Mouse (Mus musculus) ovary, adult 10 weeks (tissue): ENCODE measurements around the gene Gapdhs. TPM values are rescaled to one million over a fixed set of nuclear protein-coding genes. Genes with fewer than 3 reads are reported as not detected.

Source experiments
- polyA plus RNA-seq: library from polyadenylated mRNA; stranded (reverse); fragments of 350-450 nt; fragmentation: Illumina TruSeq; extraction: RNeasy Lipid Tissue Mini Kit (QIAGEN cat#74804); gene quantifications from one replicate; pipeline ENCODE4 v1.2.3, GENCODE M21; 2014

The Gapdhs gene
- not detected for polyA plus RNA-seq

DNA sequence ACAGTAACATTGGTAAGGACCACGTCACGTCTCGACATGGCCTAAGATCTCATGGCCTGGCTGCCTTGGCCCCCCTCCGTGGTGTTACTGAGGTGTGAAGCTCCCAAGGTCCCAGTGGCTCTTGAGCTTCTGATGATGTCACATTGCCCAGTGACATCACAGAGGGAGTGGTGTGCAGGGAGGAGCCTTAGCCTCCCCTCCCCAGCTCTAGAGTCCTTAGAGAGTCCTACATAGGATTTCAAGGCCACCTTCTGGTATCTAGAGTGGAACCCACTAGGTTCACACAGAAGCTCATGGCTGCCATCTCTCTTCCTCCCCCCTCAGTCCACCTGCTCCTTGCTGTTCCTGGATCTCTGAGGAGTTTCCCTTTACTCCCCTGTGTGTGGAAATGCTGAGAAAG, at the start of gene Gapdhs:
Gapdhs (minus strand) TSS at position 65 of the 400 bp plus-strand sequence.

DNA sequence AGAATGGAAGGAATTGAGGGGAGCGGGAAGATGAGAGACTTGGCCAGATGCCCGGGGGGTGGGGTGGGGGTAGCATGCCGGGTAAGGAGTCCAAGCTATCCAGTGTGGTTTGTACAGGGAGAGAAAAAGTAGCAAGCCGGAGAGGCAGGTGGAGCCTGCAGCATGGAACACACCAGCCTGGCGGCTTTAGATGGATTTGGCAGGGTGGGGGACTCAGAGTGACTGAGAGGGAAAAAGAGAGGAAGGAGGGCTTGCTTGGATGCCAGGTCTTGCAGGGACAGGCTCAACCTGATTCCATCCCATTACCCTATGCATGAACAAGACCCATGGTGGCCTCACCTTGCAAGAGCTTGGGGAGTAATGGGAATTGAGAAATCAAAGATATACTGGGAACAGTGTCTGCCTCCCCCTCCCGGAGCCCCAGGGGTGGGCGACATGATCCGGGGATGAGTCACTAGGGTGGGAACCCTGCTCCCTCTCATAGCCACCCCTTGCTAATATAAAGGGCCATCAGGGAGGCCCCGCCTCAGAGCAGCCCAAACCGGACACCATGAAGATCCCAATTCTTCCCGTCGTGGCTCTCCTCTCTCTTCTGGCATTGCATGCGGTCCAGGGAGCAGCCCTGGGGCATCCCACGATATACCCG, 44.0 kb upstream of the Gapdhs start, which contains the start of gene Krtdap:
Krtdap (plus strand) TSS at position 520 of the 646 bp plus-strand sequence.

DNA sequence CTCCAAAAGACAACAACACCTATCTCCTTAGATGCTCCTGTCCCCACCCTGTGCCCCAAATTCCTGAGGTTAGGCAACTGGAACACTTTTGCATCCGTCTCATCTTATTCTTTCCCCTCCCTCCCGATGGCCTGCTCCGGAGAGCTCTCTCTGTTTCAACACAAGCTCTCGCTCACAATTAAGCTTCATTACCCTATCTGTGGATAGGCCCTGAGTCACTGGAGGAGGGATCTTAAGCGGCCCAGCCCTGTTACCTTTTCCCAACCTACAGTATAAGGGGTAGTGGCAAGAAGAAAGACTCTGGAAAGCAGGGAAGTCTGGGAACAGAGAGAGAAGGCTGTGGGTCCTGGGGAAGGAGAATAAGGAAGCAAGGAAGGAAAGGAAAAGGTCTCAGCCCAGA, 20.0 kb upstream of the Gapdhs start, which contains the start of gene Dmkn:
Dmkn (plus strand) TSS at position 301 of the 400 bp plus-strand sequence.

DNA sequence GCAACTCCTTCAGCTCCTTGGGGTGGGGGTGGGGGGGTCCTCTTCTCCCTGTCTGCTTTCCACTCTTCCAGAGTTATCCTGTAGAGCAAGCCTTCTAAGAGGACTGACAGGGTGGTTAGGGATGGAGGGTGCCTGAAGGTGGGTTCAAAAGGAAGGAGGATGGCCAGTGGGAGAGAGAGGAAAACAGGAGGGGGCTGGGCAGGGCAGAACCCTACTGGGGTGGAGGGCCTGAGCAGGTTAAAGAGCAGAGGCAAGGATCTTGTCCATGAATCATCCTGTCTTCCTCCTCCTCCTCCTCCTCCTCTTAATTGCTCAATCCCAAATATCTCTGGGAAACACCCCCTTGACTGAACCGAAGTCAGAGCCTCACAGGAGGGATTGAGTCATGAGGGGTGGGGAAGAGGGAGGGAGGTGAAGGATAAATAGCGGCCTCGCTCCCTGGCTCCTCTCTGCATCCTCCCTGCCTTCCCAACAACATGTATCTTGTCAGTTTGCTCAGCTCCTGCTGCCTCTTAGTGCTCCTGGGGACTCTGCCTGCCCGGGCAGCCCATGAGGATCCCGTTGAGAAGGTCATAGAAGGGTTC, 7.7 kb upstream of the Gapdhs start, which contains the start of gene Sbsn:
Sbsn (plus strand) TSS at position 386 of the 584 bp plus-strand sequence.

DNA sequence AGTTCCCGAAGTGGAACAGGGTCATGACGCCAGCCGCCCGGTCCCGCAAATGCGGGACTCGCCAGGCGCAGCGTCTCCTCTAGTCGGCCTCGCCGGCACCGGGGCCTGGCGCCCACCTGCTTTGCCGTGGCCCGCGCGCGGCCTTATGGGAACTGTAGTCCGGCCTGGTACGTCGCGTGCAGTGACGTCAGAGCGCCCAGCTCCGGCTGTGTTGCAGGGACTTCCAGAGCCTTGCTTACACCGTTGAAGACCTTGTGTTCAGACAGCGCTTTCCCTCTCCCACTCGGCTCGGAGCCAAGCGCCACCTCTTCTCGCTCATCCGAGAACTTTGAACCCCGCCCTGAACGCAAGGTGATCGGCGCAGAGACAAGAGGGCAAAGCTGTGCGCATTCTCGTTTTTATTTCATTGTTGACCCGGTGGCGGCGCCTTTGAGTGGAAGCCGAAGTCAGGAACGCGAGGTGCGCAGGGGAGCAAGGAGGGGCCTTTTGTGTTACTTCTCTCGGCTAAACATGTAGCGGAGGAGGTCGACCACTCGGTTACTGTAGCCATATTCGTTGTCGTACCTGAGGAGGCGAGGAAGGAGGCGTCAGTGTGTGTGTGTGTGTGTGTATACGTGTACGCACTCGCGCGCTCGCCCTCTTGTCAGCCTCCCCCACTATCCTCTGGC, 14.0 kb downstream of the Gapdhs start, which contains the start of gene Tmem147:
Tmem147 (minus strand) TSS at position 145 of the 668 bp plus-strand sequence.

DNA sequence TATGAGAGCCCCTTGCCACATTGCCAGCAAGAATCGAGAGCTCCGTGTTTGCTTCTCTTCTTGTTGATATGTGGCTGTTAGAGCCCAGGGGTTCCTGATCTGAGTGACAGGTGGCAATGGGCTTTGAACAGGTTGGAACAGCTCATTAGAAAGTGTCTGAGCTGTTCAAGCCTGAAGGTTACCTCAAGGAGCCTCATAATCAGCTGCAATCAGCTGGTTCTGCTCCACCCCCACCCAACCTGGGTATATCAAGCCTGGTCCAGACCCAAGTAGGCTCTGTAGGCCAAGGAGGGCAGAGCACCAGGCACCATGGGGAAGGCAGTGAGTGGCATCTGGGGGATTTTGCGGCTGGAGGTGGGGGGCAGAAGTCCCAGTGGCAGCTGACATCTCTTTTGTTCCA, 31.5 kb downstream of the Gapdhs start, which contains the start of gene Atp4a:
Atp4a (plus strand) TSS at position 268 of the 400 bp plus-strand sequence.

DNA sequence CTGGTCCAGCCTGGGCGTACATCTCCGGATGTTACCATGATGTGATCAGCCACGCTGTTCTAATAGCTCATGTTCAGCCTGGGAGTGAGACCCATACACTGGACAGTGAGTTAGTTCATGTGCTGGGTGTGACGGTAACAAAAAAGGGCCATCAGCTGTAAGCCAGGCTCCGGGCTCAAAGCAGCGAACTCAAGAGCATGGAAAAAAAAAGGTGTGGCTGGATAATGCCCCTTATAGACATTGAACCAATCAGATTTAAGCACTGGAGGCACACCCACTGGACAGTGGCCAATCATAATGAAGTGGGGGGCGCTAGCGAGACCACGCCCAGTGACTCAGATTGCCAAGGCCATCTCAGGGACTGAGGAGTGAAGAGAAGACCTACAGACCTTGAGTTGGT, 44.9 kb downstream of the Gapdhs start, which contains the start of gene 2200002J24Rik:
2200002J24Rik (plus strand) TSS at position 338 of the 400 bp plus-strand sequence.

Other genes with a start within 250 kb of the Gapdhs start
- 0.23 TPM for gene Arhgap33, start 208.6 kb downstream of the Gapdhs start, polyA plus RNA-seq
- gene Hspb6, start 191.5 kb downstream of the Gapdhs start, polyA plus RNA-seq = 22.5 TPM
- 2.0 TPM for gene Proser3, start 191.4 kb downstream of the Gapdhs start, polyA plus RNA-seq
- gene Lin37, start 183.8 kb downstream of the Gapdhs start, polyA plus RNA-seq = 5.0 TPM
- 8.5 TPM for gene U2af1l4, start 180.4 kb downstream of the Gapdhs start, polyA plus RNA-seq
- gene Gm49396, start 180.3 kb downstream of the Gapdhs start, polyA plus RNA-seq = 1.1 TPM
- gene Psenen, start 180.1 kb downstream of the Gapdhs start, polyA plus RNA-seq = 24.5 TPM
- not detected for gene Igflr1, start 178.3 kb downstream of the Gapdhs start, polyA plus RNA-seq
- gene Kmt2b, start 155.0 kb downstream of the Gapdhs start, polyA plus RNA-seq = 4.7 TPM
- gene Zbtb32, start 144.8 kb downstream of the Gapdhs start, polyA plus RNA-seq = not detected
- gene Upk1a, start 130.8 kb downstream of the Gapdhs start, polyA plus RNA-seq = 0.34 TPM
- gene Cox6b1, start 117.5 kb downstream of the Gapdhs start, polyA plus RNA-seq = 586 TPM
- not detected for gene Etv2, start 107.8 kb downstream of the Gapdhs start, polyA plus RNA-seq
- gene Rbm42, start 93.4 kb downstream of the Gapdhs start, polyA plus RNA-seq = not detected
- gene Haus5, start 78.7 kb downstream of the Gapdhs start, polyA plus RNA-seq = 1.1 TPM
- gene Pmis2, start 72.1 kb downstream of the Gapdhs start, polyA plus RNA-seq = not detected
- not detected for gene 2200002J24Rik, start 44.8 kb downstream of the Gapdhs start, polyA plus RNA-seq
- not detected for gene Atp4a, start 31.5 kb downstream of the Gapdhs start, polyA plus RNA-seq
- 12.8 TPM for gene Tmem147, start 14.1 kb downstream of the Gapdhs start, polyA plus RNA-seq
- 1.2 TPM for gene Sbsn, start 7.8 kb upstream of the Gapdhs start, polyA plus RNA-seq
- gene Dmkn, start 20.1 kb upstream of the Gapdhs start, polyA plus RNA-seq = 16.0 TPM
- gene Krtdap, start 44.2 kb upstream of the Gapdhs start, polyA plus RNA-seq = not detected
- gene Ffar2, start 80.1 kb upstream of the Gapdhs start, polyA plus RNA-seq = 0.23 TPM
- gene Ffar3, start 112.5 kb upstream of the Gapdhs start, polyA plus RNA-seq = not detected
- not detected for gene Ffar1, start 117.9 kb upstream of the Gapdhs start, polyA plus RNA-seq
- 4.0 TPM for gene Cd22, start 136.7 kb upstream of the Gapdhs start, polyA plus RNA-seq
- gene Mag, start 171.2 kb upstream of the Gapdhs start, polyA plus RNA-seq = not detected
- gene Hamp2, start 181.0 kb upstream of the Gapdhs start, polyA plus RNA-seq = not detected
- gene Hamp, start 200.4 kb upstream of the Gapdhs start, polyA plus RNA-seq = not detected
- 67.2 TPM for gene Usf2, start 213.1 kb upstream of the Gapdhs start, polyA plus RNA-seq
- 1.8 TPM for gene Lsr, start 229.8 kb upstream of the Gapdhs start, polyA plus RNA-seq
- gene Fam187b, start 230.1 kb upstream of the Gapdhs start, polyA plus RNA-seq = 0.71 TPM